Mouse (Mus musculus): ENCODE measurements around the gene Ckmt1. TPM values are rescaled to one million over a fixed set of nuclear protein-coding genes. Genes with fewer than 3 reads are reported as not detected.
"Not testable (repeated sequence)": the region's sequence is repeated elsewhere in the genome, so short reads cannot be mapped to it uniquely, and the experiment has no call there.

Gene Ckmt1
- polyA plus RNA-seq, 1 experiment from 2014 or later, result 4.8 TPM

DNA sequence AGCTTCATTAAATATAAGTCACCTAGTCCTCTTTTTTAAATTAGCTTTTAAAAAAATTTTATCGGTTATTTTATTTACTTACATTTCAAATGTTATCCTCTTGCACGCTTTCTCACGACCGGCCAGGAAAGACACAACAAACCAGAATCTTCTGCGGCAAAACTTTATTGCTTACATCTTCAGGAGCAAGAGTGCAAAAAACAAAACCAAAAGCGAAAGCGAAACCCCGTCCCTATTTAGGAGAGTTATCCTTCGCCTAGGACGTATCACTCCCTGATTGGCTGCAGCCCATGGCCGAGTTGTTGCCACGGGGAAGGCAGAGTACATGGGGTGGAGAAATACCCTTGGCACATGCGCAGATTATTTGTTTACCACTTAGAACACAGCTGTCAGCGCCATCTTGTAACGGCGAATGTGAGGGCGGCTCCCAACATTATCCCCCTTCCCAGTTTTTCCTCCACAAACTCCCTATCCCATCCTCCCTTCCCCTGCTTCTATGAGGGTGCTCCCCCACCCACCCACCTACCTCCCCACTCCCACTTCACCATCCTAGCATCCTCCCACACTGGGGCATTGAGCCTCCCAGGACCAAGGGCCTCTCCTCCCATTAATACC is 29.6 kb downstream of the Ckmt1 start, which contains the start of gene Strc:
Strc (minus strand) TSS at position 208 of the 615 bp plus-strand sequence.
- 84% methylated on average over 15 of the region's 17 CpGs for WGBS (ENCODE audit: insufficient replicate concordance)
- H3K4me2 ChIP-seq (ENCODE audit: low read depth, low read length); H3K36me3 ChIP-seq (ENCODE audit: control insufficient read depth, insufficient read depth); H3K27me3 ChIP-seq (ENCODE audit: control insufficient read depth, insufficient read depth, low read depth, low read length); H3K27ac ChIP-seq (ENCODE audit: low read length); H3K9me3 ChIP-seq (replicated peaks; ENCODE audit: control insufficient read depth, low read length); H3K9ac ChIP-seq (ENCODE audit: low read depth, low read length); ATAC-seq (ENCODE audit: low read depth); H3K4me1 ChIP-seq (ENCODE audit: control insufficient read depth, low read depth, low read length); H3K4me3 ChIP-seq (ENCODE audit: low read depth, low read length): not testable (repeated sequence)

DNA sequence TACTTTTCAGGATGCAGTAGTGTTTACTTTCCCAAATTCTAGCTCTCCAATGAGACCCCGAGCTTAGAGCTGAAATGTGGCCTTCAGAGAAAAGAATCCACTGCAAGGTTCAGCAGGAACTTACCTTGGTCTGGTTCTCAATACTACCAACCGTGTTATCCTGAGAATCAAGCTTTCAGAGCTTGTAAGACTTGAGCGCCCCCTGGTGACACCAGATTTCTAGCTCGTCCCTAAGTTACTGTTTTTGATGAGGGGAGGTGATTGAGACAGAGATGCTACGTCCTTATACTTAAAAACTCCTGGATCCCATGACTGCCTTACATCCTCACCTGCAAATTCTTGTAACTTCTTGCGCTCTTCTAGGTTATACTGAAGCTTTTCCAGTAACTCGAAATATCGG is 39.1 kb downstream of the Ckmt1 start:
- WGBS (ENCODE audit: insufficient replicate concordance), result 9% methylated on average over 8 of the region's 8 CpGs
- ATAC-seq (ENCODE audit: low read depth), result no peak
- Histone ChIP-seq H3K4me1 (ENCODE audit: control insufficient read depth, low read depth, low read length) (no peaks in the 10 kb centered on the region), H3K9me3 (replicated peaks; ENCODE audit: control insufficient read depth, low read length) (no peaks in the 10 kb centered on the region), H3K4me2 (ENCODE audit: low read depth, low read length) (no peak overlapping the region), H3K36me3 (ENCODE audit: control insufficient read depth, insufficient read depth) (no peaks in the 10 kb centered on the region), H3K4me3 (ENCODE audit: low read depth, low read length) (no peak overlapping the region), H3K27me3 (ENCODE audit: control insufficient read depth, insufficient read depth, low read depth, low read length) (no peaks in the 10 kb centered on the region), H3K9ac (ENCODE audit: low read depth, low read length) (no peak overlapping the region), H3K27ac (ENCODE audit: low read length) (no peak overlapping the region)

DNA sequence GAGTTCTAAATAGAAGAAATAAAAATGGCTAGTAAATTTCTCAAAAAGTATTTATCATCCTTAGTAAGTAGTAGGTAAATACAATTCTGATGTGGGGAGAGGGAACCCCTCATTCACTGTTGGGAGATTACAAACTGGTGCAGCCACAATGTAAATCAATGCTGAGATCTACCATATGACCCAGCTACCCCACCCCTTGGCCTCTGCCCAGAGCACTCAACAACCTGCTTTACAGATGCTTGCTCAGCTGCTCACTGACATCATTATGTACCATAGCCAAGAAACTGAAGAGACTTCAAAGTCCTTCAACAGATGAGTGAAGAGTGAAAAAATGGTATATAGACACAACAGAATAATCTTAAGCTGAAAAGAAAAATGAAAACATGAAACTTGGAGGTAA is 45.8 kb downstream of the Ckmt1 start:
- no peaks in the 10 kb centered on the region for H3K9me3 ChIP-seq (replicated peaks; ENCODE audit: control insufficient read depth, low read length)
- no peak for ATAC-seq (ENCODE audit: low read depth)
- no peak overlapping the region for H3K4me3 ChIP-seq (ENCODE audit: low read depth, low read length)
- H3K9ac ChIP-seq (ENCODE audit: low read depth, low read length), result no peak overlapping the region
- no peak overlapping the region for H3K4me2 ChIP-seq (ENCODE audit: low read depth, low read length)
- H3K4me1 ChIP-seq (ENCODE audit: control insufficient read depth, low read depth, low read length), result no peaks in the 10 kb centered on the region
- H3K36me3 ChIP-seq (ENCODE audit: control insufficient read depth, insufficient read depth), result no peaks in the 10 kb centered on the region
- no peaks in the 10 kb centered on the region for H3K27me3 ChIP-seq (ENCODE audit: control insufficient read depth, insufficient read depth, low read depth, low read length)
- H3K27ac ChIP-seq (ENCODE audit: low read length), result no peak overlapping the region

DNA sequence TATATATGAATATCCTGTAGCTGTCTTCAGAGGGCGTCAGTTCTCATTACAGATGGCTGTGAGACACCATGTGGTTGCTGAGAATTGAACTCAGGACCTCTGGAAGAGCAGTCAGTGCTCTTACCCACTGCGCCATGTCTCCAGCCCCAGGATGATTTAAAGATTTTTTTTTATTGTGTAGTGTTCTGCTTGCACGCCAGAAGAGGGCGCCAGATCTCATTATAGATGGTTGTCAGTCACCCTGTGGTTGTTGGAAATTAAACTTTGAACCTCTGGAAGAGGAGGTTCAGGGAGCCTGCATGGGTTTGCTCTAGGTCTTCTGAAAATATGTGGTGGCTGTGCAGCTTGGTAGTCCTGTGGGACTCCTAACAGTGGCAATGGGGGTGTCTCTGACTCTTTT is 50.6 kb downstream of the Ckmt1 start:
- WGBS (ENCODE audit: insufficient replicate concordance), result 20% methylated on average over 4 of the region's 4 CpGs
- ATAC-seq (ENCODE audit: low read depth), result no peak

DNA sequence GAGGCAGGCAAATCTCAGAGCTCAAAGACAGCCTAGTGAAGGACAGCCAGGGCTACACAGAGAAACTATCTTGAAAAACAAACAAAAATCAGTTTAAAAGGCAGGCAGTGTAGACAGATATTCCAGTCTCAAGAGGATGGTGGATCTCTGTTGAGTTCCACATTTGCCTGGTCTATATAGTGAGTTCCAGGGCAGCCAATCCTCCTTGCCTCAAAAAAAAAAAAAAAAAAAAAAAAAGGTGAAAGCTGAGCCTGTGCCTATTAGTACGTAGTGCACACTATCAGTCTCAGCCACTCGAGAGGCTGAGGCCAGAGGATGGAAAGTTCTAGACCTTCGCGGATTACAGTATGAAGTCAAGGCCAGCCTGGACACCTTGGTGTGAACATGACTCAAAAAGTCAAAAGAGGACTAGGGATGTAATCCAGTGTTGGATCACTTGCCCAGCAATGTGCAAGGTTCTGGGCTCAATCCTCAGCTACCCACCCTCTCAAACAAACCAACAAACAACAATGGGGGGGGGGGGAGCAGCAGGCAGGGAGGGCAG is 55.4 kb downstream of the Ckmt1 start:
- H3K4me3 ChIP-seq (ENCODE audit: low read depth, low read length), result peak overlapping the region; percentile 95
- H3K4me1 ChIP-seq (ENCODE audit: control insufficient read depth, low read depth, low read length), result peaks cover 18% of the 10 kb centered on the region
- H3K27ac ChIP-seq (ENCODE audit: low read length), result peak overlapping the region; percentile 87
- H3K4me2 ChIP-seq (ENCODE audit: low read depth, low read length), result peak overlapping the region; percentile 85
- H3K36me3 ChIP-seq (ENCODE audit: control insufficient read depth, insufficient read depth), result no peaks in the 10 kb centered on the region
- H3K9ac ChIP-seq (ENCODE audit: low read depth, low read length), result peak overlapping the region; percentile 91
- H3K27me3 ChIP-seq (ENCODE audit: control insufficient read depth, insufficient read depth, low read depth, low read length), result no peaks in the 10 kb centered on the region
- WGBS (ENCODE audit: insufficient replicate concordance), result under 1% methylated on average over 4 of the region's 4 CpGs
- ATAC-seq (ENCODE audit: low read depth), result no peak
- H3K9me3 ChIP-seq (replicated peaks; ENCODE audit: control insufficient read depth, low read length), result no peaks in the 10 kb centered on the region

More for the DNA sequence above, 50.6 kb downstream of the Ckmt1 start:
- no peak overlapping the region for H3K27ac ChIP-seq (ENCODE audit: low read length)
- H3K27me3 ChIP-seq (ENCODE audit: control insufficient read depth, insufficient read depth, low read depth, low read length), result no peaks in the 10 kb centered on the region
- no peak overlapping the region for H3K9ac ChIP-seq (ENCODE audit: low read depth, low read length)
- H3K4me1 ChIP-seq (ENCODE audit: control insufficient read depth, low read depth, low read length), result peaks cover 6% of the 10 kb centered on the region
- no peak overlapping the region for H3K4me2 ChIP-seq (ENCODE audit: low read depth, low read length)
- no peak overlapping the region for H3K4me3 ChIP-seq (ENCODE audit: low read depth, low read length)
- no peaks in the 10 kb centered on the region for H3K9me3 ChIP-seq (replicated peaks; ENCODE audit: control insufficient read depth, low read length)
- H3K36me3 ChIP-seq (ENCODE audit: control insufficient read depth, insufficient read depth), result no peaks in the 10 kb centered on the region

Other genes starting within 250 kb of the Ckmt1 start
- not detected in 2 replicates for gene Tgm7, start 247.9 kb upstream of the Ckmt1 start, polyA plus RNA-seq (2015; fragmentation: Nextera tagmentation; extraction: Ambion mirVana)
- 9.5 and 10.2 TPM in 2 replicates for gene Adal, start 217.3 kb upstream of the Ckmt1 start, polyA plus RNA-seq (2015; fragmentation: Nextera tagmentation; extraction: Ambion mirVana)
- gene Lcmt2, start 217.1 kb upstream of the Ckmt1 start, polyA plus RNA-seq (2015; fragmentation: Nextera tagmentation; extraction: Ambion mirVana), result 9.4 and 10.5 TPM in 2 replicates
- 19.0 and 20.5 TPM in 2 replicates for gene Tubgcp4, start 187.1 kb upstream of the Ckmt1 start, polyA plus RNA-seq (2015; fragmentation: Nextera tagmentation; extraction: Ambion mirVana)
- 3.9 and 4.4 TPM in 2 replicates for gene Zscan29, start 186.6 kb upstream of the Ckmt1 start, polyA plus RNA-seq (2015; fragmentation: Nextera tagmentation; extraction: Ambion mirVana)
- gene Trp53bp1, start 86.3 kb upstream of the Ckmt1 start, polyA plus RNA-seq (2015; fragmentation: Nextera tagmentation; extraction: Ambion mirVana), result 18.9 and 22.5 TPM in 2 replicates
- 0.19 and 0.21 TPM in 2 replicates for gene Map1a, start 68.1 kb upstream of the Ckmt1 start, polyA plus RNA-seq (2015; fragmentation: Nextera tagmentation; extraction: Ambion mirVana)
- 5.6 and 5.8 TPM in 2 replicates for gene Ppip5k1, start 2.3 kb upstream of the Ckmt1 start, polyA plus RNA-seq (2015; fragmentation: Nextera tagmentation; extraction: Ambion mirVana)
- gene Strc, start 29.5 kb downstream of the Ckmt1 start, polyA plus RNA-seq (2015; fragmentation: Nextera tagmentation; extraction: Ambion mirVana), result not detected in 2 replicates
- 302 and 304 TPM in 2 replicates for gene Pdia3, start 56.1 kb downstream of the Ckmt1 start, polyA plus RNA-seq (2015; fragmentation: Nextera tagmentation; extraction: Ambion mirVana)
- 0.63 and 0.78 TPM in 2 replicates for gene Catsper2, start 56.1 kb downstream of the Ckmt1 start, polyA plus RNA-seq (2015; fragmentation: Nextera tagmentation; extraction: Ambion mirVana)
- 3.4 and 3.6 TPM in 2 replicates for gene Ell3, start 86.6 kb downstream of the Ckmt1 start, polyA plus RNA-seq (2015; fragmentation: Nextera tagmentation; extraction: Ambion mirVana)
- gene Serf2, start 91.5 kb downstream of the Ckmt1 start, polyA plus RNA-seq (2015; fragmentation: Nextera tagmentation; extraction: Ambion mirVana), result 209 and 224 TPM in 2 replicates
- 64.5 and 79.5 TPM in 2 replicates for gene Hypk, start 95.6 kb downstream of the Ckmt1 start, polyA plus RNA-seq (2015; fragmentation: Nextera tagmentation; extraction: Ambion mirVana)
- gene Serinc4, start 99.1 kb downstream of the Ckmt1 start, polyA plus RNA-seq (2015; fragmentation: Nextera tagmentation; extraction: Ambion mirVana), result 0.05 and 0.20 TPM in 2 replicates
- gene Mfap1b, start 116.4 kb downstream of the Ckmt1 start, polyA plus RNA-seq (2015; fragmentation: Nextera tagmentation; extraction: Ambion mirVana), result 19.4 and 20.5 TPM in 2 replicates
- gene Mfap1a, start 149.0 kb downstream of the Ckmt1 start, polyA plus RNA-seq (2015; fragmentation: Nextera tagmentation; extraction: Ambion mirVana), result 10.8 and 11.8 TPM in 2 replicates
- gene Wdr76, start 149.0 kb downstream of the Ckmt1 start, polyA plus RNA-seq (2015; fragmentation: Nextera tagmentation; extraction: Ambion mirVana), result 6.3 and 7.7 TPM in 2 replicates